Mouse (Mus musculus) E14TG2a.4 (cell line): ENCODE results near the gene Defb36.

Experiments
- CTCF ChIP-seq: conservative IDR thresholded peaks from 2 replicates; pipeline ENCODE4 v1.5.1; 2014; ENCODE audit warnings: low read length
- NANOG ChIP-seq: IDR thresholded peaks from 2 replicates; pipeline ENCODE4 v1.6.1; 2014; ENCODE audit warnings: borderline replicate concordance, low read length, mixed read lengths
- POU5F1 ChIP-seq: IDR thresholded peaks from 2 replicates; pipeline ENCODE4 v1.6.1; 2014; ENCODE audit warnings: low read length, borderline replicate concordance

GRCm38 (mm10) chr2:152599299-152599698 is 4.8 kb upstream of the Defb36 start, which contains the start of gene Defb45:
- TF ChIP-seq CTCF (no peak), POU5F1 (no peak), NANOG (no peak)
